Mouse (Mus musculus): Measurements from ENCODE around the gene Lpxn. TPM values are rescaled to one million over a fixed set of nuclear protein-coding genes. Genes with fewer than 3 reads are reported as not detected.

Gene Lpxn
- polyA plus RNA-seq, 1 experiment = not detected

DNA sequence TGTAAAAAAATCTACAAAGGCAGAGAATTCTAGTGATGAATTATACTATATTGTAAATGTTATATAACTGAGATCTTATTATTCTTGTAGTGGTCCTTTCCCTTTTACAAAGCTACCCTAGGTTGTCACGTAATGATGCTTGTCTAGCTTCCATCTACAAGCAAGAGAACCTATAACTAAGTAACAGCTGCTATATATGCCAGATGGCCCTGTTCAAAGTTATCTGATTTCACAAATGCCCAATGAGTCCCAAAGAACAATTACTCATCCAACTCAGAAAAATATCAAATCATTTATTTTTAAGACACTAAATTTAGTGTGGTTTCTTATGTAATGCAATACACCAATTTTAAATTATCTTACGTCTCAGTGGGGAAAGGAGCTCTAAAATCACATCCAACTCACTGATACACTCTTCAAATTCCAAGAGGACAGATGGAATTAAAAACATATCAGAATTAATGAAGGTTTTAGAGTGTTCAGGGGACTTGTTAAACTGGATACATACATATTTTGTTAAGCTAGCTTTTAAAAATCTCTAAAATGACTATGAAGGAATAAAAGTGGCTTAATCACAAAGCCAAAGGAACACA lies 9.1 kb upstream of the Lpxn start:
- no peak overlapping the region for H3K4me3 ChIP-seq (ENCODE audit: insufficient read depth, low read depth, low read length)
- H3K4me1 ChIP-seq (ENCODE audit: control insufficient read depth, insufficient read depth, low read length) = peaks cover 2% of the 10 kb centered on the region; the same call in 1 of the 2 replicates
- no peak for TF ChIP-seq CTCF (IDR thresholded peaks at IDR 0.05; ENCODE audit: insufficient read depth, low read depth, low read length)
- no peak for TF ChIP-seq POLR2A (IDR thresholded peaks at IDR 0.05; ENCODE audit: insufficient read depth, low read depth, low read length)
- WGBS = 71% methylated on average over 2 of the region's 2 CpGs
- no peak overlapping the region for H3K27ac ChIP-seq (ENCODE audit: insufficient read depth, low read depth, low read length)

- Histone ChIP-seq H3K27ac (ENCODE audit: insufficient read depth, low read depth, low read length) (no peak overlapping the region), H3K4me3 (ENCODE audit: insufficient read depth, low read depth, low read length) (no peak overlapping the region), H3K4me1 (ENCODE audit: control insufficient read depth, insufficient read depth, low read length) (peaks cover 2% of the 10 kb centered on the region; the same call in 1 of the 2 replicates)
- WGBS = 36% methylated on average over 4 of the region's 4 CpGs
- TF ChIP-seq CTCF (IDR thresholded peaks at IDR 0.05; ENCODE audit: insufficient read depth, low read depth, low read length) = no peak
- TF ChIP-seq POLR2A (IDR thresholded peaks at IDR 0.05; ENCODE audit: insufficient read depth, low read depth, low read length) = no peak
Observed at GRCm38 (mm10) chr19:12787721-12788120, 8.3 kb upstream of the Lpxn start.

DNA sequence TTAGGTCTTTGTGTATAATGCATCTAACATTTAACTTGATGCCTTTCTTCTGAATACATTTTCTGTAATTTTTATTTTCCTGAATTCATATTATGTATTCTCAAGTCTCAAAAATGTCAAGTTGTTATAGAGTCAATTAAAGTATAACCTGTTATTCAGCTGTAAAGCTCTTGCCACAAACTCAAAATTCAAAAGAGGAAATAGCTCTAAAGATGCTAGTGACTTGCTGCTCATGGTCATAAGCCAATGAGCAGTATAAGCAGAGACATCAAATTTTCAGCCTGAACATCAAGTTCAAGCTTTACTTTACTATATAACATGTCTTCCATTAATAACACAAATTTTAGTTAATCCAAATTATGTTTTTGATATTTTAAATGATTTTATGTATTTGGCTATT lies 3.6 kb upstream of the Lpxn start:
- H3K27ac ChIP-seq (ENCODE audit: insufficient read depth, low read depth, low read length) = no peak overlapping the region
- TF ChIP-seq POLR2A (IDR thresholded peaks at IDR 0.05; ENCODE audit: insufficient read depth, low read depth, low read length) (no peak), CTCF (IDR thresholded peaks at IDR 0.05; ENCODE audit: insufficient read depth, low read depth, low read length) (no peak)
- no peak overlapping the region for H3K4me3 ChIP-seq (ENCODE audit: insufficient read depth, low read depth, low read length)
- peaks cover 2% of the 10 kb centered on the region; the same call in 1 of the 2 replicates for H3K4me1 ChIP-seq (ENCODE audit: control insufficient read depth, insufficient read depth, low read length)

DNA sequence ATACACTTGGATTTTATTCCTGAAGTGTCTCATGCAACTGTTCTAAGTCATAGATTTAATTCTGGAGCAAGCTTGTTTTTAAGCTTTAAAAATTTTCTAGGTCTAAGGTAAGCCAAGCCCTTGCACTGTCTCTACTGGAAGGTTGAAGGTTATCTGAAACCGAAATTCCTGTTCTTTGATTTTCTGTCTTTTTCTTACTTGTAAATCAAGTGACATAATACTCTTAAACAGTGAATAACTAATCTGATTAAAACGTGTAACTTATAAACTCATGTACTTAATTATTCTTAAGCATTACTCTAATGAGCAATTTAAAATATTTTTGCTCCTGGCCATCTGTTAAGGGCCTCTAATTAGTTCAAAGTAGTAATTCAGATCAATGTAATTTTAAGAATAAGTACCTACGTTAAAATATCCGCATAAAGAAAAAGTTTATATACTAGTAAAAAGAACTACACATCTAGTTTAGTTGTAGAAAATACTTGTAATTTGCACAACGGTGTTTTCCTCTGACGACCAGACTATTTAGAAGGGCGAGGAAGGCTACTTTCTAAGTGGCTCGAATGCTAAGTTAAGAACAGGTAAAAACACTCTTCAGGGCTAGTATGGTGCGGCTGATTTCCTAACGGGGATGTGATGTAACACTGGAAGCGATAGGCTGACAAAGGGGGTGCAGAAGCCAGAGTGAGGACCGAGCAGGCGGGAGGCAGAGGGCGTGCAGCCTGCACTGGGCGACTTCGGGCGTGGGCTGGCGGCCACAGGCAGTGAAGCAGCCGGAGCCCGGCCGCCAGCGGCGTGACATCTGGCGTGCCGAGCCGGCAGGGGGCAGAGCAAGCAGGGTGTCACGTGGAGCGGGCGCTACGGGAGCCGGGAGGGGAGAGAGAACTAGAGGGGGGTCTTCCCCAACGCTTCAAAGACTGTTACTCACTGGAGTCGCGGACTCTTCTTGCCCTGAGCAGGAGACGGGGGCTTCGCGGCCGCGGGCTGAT lies 1.6 kb upstream of the Lpxn start:
- TF ChIP-seq CTCF (IDR thresholded peaks at IDR 0.05; ENCODE audit: insufficient read depth, low read depth, low read length) (peak; percentile 52; the same call in 1 of the 2 replicates), POLR2A (IDR thresholded peaks at IDR 0.05; ENCODE audit: insufficient read depth, low read depth, low read length) (peak; percentile 38)
- peak overlapping the region; percentile 89 for H3K27ac ChIP-seq (ENCODE audit: insufficient read depth, low read depth, low read length)
- peaks cover 2% of the 10 kb centered on the region; the same call in 1 of the 2 replicates for H3K4me1 ChIP-seq (ENCODE audit: control insufficient read depth, insufficient read depth, low read length)
- under 1% methylated on average over 39 of the region's 39 CpGs for WGBS
- H3K4me3 ChIP-seq (ENCODE audit: insufficient read depth, low read depth, low read length) = peak overlapping the region; percentile 95

DNA sequence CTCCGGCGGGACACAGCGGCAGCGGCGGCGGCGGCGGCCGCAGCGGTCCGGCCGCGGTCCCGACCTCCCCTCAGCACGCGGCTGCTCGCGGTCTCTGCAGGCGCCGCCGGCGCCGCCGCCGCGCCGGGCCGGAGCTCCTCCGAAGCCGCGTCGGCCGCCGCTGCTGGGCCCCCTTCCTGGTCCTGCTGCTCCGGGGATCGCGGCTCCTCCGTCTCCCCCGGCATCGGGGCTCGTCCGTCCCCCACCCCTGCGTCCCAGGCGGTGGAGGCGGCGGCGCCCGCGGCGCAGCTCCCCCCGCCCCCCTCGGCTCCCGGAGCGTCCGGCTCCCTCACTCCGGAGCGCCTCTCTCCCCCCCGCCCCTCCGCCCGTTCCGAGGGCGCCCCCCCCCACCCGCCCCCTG lies 883 bp upstream of the Lpxn start:
- WGBS = under 1% methylated on average over 60 of the region's 63 CpGs
- TF ChIP-seq CTCF (IDR thresholded peaks at IDR 0.05; ENCODE audit: insufficient read depth, low read depth, low read length) (no peak), POLR2A (IDR thresholded peaks at IDR 0.05; ENCODE audit: insufficient read depth, low read depth, low read length) (no peak)
- H3K27ac ChIP-seq (ENCODE audit: insufficient read depth, low read depth, low read length) = peak overlapping the region; percentile 89

DNA sequence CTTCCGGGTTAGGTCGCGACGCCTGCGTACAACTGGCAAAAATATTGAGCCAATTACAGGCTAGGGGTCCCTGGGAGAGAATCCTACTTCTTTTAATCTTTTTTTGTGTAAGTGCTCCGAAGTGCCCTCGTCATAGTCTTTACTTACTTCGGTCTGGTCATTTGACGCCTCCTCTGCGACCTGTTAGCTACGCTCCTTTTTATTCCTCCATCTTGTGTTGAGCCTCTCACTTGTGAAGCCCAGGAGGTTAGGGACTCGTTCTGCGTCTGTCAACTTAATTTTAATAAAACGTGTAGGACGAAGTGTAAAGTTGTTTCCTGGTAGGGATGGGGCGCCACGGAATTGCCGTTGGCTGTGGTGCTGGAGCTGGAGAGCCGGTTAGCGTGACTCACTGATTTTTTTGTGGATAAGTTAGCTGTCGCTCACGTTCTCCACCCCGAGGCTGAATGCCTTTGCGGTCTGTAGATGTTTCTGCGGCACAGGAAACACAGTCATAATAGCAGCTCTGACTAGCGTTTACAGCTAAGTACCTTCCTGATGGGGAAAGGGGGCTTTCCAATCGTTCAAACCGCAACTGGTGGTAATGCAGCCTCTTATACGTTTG lies 437 bp downstream of the Lpxn start:
- WGBS = under 1% methylated on average over 29 of the region's 29 CpGs
- Histone ChIP-seq H3K27ac (ENCODE audit: insufficient read depth, low read depth, low read length) (peak overlapping the region; percentile 84), H3K4me1 (ENCODE audit: control insufficient read depth, insufficient read depth, low read length) (peaks cover 2% of the 10 kb centered on the region; the same call in 1 of the 2 replicates), H3K4me3 (ENCODE audit: insufficient read depth, low read depth, low read length) (peak overlapping the region; percentile 59)
- TF ChIP-seq POLR2A (IDR thresholded peaks at IDR 0.05; ENCODE audit: insufficient read depth, low read depth, low read length) = no peak
- TF ChIP-seq CTCF (IDR thresholded peaks at IDR 0.05; ENCODE audit: insufficient read depth, low read depth, low read length) = no peak

More for the DNA sequence above, 883 bp upstream of the Lpxn start:
- H3K4me3 ChIP-seq (ENCODE audit: insufficient read depth, low read depth, low read length) = peak overlapping the region; percentile 95
- peaks cover 2% of the 10 kb centered on the region; the same call in 1 of the 2 replicates for H3K4me1 ChIP-seq (ENCODE audit: control insufficient read depth, insufficient read depth, low read length)

GRCm38 (mm10) chr19:12797071-12797470 lies 1.1 kb downstream of the Lpxn start:
- TF ChIP-seq CTCF (IDR thresholded peaks at IDR 0.05; ENCODE audit: insufficient read depth, low read depth, low read length) = no peak
- TF ChIP-seq POLR2A (IDR thresholded peaks at IDR 0.05; ENCODE audit: insufficient read depth, low read depth, low read length) = no peak
- WGBS = under 1% methylated on average over 7 of the region's 7 CpGs
- H3K27ac ChIP-seq (ENCODE audit: insufficient read depth, low read depth, low read length) = peak overlapping the region; percentile 84; the same call in 1 of the 2 replicates

DNA sequence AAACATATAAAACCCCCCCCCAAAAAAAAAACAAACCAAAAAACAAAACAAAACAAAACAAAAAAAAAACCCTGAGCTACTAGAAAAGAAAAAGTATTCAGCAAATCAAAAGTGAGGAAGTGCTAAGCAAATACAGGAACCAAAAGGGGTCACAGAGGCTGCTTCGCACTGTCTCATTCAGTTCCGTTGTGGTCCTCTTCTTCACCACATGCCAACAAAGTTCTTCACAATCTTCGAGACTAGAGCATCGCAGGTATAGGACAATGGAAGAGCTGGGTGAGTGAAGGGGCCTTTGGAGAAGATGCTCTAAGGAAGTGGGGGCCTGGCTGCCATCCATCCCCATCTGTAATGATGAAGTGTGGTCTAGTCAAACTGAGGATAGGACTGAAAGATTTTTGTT lies 2.4 kb downstream of the Lpxn start:
- no peak overlapping the region for H3K27ac ChIP-seq (ENCODE audit: insufficient read depth, low read depth, low read length)
- no peak for TF ChIP-seq POLR2A (IDR thresholded peaks at IDR 0.05; ENCODE audit: insufficient read depth, low read depth, low read length)
- TF ChIP-seq CTCF (IDR thresholded peaks at IDR 0.05; ENCODE audit: insufficient read depth, low read depth, low read length) = no peak
- no peak overlapping the region for H3K4me3 ChIP-seq (ENCODE audit: insufficient read depth, low read depth, low read length)
- no peaks in the 10 kb centered on the region for H3K4me1 ChIP-seq (ENCODE audit: control insufficient read depth, insufficient read depth, low read length)
- WGBS = 76% methylated on average over 4 of the region's 4 CpGs

More at GRCm38 (mm10) chr19:12797071-12797470, 1.1 kb downstream of the Lpxn start:
- Histone ChIP-seq H3K4me1 (ENCODE audit: control insufficient read depth, insufficient read depth, low read length) (no peaks in the 10 kb centered on the region), H3K4me3 (ENCODE audit: insufficient read depth, low read depth, low read length) (no peak overlapping the region)
